Mouse (Mus musculus) cerebellum, postnatal 14 days (tissue): ENCODE data around the gene Olfr427.
A peak's percentile ranks its signal among the peaks of the same experiment; 100 is the strongest.
"Not testable (repeated sequence)": the region's sequence is repeated elsewhere in the genome, so short reads cannot be mapped to it uniquely, and the experiment has no call there.

Source experiments
- DNase-seq, 2 experiments: peaks; one replicate each; pipeline ENCODE4 v3.0.0; 2021; ENCODE audit warnings: mixed read lengths in 2 of 2

Gene Olfr427

DNA sequence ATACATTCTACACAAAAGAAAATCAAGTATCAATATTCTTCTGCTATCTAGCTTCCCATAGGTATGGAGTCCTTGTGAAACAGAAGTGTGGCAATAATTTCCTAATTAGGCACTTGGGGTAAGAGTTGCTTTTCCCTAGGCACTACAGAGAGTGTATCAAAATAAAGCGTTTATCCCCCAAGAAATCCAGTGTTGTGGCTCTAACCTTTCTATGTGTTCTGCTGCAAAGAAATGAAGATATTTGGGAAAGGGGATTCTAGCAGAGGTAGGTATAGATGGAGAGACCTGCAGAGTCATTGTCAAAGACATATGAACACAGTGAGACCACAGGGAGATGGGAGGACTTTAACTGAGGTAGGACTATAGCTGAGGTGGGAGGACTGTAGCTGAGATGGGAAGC, at the start of gene Olfr427:
TSS of gene Olfr427 (plus strand) at position 301 of the 400 bp plus-strand sequence.
- no peak for DNase-seq

DNA sequence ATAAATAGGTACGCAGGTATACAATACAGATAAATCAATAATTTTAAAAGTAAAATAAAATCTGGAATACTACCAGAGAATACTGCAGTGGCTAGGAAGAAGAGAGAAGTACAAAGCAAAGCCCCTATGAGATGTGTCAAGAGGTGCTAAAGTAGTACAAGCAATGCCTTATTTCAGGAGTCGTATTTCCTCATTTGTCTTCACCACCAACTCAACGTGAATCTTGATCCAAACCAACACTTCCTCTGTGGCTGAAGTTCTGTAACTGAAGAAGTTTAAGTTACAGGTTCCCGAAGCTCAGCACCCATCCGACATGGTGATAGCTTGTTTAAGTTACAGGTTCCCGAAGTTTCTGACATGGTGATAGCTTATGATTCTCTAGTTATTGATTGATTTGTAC, 48.5 kb upstream of the Olfr427 start:
- DNase-seq = not testable (repeated sequence)

DNA sequence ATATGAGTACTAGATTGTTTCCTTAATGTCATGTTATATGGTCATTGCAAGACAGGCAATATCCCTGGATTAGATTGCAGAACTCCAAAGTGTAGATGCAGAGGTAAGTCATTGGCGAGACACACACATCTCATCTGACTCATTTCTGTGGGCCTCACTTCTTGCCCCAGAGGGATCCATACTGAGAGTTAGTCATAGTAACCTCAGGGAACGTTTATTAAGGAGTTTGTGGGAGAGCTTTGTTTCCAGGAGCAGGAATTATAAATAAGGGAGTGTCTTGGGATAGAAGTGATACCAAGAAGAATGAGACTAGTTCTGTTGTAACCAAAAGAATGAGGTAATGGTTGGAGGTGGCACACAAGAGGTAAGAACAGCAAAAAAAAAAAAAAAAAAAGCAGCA, 47.8 kb upstream of the Olfr427 start, which contains the start of gene Olfr432:
TSS of gene Olfr432 (plus strand) at position 313 of the 400 bp plus-strand sequence.
- no peak for DNase-seq

DNA sequence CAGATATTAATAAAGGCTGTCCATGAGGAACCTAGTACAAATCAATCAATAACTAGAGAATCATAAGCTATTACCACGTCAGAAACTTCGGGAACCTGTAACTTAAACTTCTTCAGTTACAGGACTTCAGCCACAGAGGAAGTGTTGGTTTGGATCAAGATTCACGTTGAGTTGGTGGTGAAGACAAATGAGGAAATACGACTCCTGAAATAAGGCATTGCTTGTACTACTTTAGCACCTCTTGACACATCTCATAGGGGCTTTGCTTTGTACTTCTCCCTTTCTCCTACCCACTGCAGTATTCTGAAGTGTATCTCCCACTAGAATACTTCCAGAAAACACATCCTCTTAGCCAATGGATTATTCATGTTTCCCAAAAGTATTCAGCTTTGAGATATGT, 47.3 kb upstream of the Olfr427 start:
- not testable (repeated sequence) for DNase-seq

DNA sequence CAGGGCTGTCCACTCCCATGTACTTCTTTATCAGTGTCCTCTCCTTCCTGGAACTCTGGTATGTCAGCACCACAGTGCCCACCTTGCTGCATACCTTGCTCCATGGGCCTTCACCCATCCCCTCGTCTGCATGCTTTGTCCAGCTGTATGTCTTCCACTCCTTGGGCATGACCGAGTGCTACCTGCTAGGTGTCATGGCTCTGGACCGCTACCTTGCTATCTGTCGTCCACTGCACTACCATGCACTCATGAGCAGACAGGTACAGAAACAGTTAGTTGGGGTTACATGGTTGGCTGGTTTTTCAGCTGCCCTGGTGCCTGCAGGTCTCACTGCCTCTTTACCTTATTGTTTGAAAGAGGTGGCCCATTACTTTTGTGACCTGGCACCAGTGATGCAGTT, 46.2 kb upstream of the Olfr427 start:
- no peak for DNase-seq

DNA sequence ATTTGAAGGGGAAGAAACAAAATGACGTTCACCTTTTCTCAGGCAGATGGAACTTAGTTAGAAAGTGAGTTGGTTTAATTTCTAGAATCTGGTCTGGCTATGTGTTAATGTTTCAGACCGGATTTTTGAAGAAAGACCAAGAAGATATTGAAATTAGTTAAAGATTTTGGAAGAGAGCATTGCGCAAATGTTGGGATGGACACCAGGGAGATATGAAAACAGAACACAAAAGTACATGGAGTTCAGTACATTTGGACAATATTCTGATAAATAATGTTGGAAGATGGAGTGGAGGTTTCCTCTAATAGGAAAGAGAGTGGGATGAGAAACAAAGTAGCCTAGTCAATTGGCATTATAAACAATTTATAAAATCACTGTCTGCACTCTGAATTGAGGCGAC, 45.2 kb upstream of the Olfr427 start:
- DNase-seq = no peak

DNA sequence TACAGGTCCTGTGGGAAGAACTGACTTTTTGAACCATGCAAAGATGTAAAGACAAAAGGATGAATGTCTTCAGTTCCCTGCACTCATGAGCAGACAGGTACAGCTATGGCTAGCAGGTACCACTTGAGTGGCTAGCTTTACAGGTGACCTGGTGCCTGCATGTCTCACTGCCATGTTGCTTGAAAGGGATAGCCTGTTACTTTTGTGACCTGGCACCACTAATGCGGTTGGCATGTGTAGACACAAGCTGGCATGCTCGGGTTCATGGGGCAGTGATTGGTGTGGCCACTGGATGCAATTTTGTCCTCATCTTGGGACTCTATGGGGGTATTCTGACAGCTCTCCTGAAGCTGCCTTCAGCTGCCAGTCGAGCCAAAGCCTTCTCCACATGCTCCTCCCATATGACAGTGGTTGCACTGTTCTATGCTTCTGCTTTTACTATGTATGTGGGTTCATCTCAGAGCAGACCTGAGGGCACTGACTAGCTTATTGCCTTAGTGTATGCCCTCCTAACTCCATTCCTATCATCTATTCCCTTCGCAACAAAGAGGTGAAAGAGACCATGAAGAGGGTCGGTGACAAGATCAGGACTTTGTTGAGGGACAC, 44.7 kb upstream of the Olfr427 start:
- DNase-seq = no peak

DNA sequence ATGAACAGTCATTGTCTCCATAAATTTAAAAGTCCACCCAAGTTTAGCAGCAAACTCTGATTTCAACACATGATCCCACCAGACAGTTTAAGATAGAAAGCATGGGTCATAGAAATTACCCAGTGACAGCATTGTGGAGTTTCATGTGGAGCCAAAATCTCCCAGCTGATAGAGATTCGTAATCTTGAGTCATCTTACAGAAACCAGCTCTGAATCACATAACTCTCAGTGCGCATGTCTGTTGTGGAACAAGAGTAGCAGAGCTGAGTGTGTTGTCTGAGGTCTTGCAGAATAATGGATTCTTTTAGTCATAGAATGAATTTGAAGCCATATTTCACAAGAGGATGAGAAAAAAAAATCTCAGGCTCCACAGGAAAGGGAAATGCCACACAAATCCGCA, 43.7 kb upstream of the Olfr427 start:
- no peak for DNase-seq

DNA sequence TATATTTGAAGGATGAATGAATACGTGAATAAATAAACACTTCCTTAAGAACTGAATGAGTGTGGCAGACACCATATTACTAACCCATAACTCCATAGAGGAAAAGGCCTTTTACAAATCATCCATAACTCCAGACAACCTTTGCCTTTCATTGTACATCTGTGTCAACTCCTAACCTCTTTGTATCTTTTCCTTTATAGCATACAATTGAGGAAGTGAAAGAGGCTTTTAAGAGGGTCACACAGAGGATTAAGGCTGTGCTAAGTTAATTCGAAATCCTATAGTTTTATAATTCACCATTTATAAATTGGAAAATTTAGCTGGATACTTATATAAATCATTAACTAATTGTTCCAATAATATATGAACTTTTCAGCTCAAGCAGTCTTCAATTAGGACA, 41.4 kb upstream of the Olfr427 start:
- DNase-seq = no peak

DNA sequence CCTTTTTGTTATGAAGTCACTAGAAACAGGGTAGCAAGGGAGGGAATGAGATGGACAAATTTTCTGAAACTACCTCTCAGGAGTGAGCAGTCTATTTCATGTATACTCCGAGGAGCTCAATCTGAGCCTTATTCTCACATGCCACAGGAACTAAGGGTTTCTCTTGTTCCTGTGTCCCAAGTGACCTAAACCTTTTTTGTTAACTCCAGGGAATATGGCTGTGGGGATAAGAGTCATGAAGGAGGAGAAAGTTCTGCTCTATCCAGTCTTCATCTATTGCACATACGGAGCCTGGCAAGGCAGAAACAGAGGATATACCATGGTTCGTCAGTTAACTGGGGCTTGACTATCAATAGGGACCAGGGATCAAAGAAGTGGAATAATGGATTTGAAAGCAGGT, 30.4 kb upstream of the Olfr427 start, which contains the start of gene Olfr430:
TSS of gene Olfr430 (plus strand) at position 301 of the 400 bp plus-strand sequence.
- DNase-seq = no peak

DNA sequence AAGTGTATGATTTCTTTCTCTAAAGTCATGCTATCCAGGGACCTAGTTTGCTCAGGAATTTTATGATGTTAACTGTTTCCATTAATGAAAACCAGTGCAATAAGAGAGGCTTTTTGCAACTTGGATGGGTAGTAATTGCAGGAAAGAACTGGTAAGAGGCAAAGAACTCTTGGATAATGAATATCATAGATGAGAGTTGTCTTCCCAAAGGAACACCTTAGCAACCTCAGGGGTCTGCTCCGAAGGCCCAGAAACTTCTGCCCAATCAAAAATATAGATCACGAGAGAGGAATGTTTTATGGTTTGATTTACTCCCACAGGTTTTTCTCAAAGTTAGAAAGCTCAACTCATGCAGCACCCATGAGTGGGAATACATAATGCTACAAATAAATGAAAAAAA, 12.7 kb upstream of the Olfr427 start, which contains the start of gene Olfr429:
TSS of gene Olfr429 (plus strand) at position 301 of the 400 bp plus-strand sequence.
- DNase-seq = no peak

DNA sequence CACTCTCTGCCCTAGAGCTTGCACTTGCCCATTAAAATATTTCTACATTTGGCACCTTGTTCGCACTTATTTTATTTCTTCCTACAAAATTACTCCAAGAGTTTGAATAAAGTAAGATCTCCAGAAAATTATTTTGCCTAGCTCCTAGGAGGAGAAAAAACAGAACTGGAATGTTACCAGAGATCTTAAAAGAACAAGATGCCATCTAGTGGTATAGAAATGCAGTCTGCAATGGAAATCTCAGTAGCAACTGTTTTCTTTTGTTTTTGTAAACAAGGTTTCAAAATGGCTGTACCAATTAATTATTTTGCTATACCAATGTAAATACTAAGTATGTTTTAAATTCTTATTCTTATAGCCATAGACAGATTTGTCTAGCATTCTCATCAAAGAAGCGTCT, 7.0 kb downstream of the Olfr427 start:
- DNase-seq = peak in 1 of 2 experiments; percentile 11

DNA sequence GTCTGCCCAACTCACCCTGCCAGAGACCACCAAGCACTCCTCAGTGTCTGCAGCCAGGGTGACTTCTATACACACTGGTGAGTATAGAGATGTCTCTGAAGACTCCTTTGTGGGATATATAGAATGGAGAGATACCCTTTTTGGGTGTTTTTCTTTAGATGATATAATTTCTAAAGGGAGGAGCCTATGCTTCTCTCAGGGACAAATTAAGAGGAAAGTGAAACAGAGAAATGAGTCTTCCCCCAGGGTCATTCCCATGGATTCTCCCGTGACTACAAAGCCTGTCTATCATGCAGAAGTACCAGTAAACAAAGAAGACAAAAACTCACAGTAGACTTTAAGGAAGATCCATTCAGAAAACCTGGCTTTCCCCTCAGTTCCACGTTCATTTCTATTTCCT, 24.4 kb downstream of the Olfr427 start, which contains the start of gene Olfr231:
TSS of gene Olfr231 (minus strand) at position 101 of the 400 bp plus-strand sequence.
- no peak for DNase-seq

DNA sequence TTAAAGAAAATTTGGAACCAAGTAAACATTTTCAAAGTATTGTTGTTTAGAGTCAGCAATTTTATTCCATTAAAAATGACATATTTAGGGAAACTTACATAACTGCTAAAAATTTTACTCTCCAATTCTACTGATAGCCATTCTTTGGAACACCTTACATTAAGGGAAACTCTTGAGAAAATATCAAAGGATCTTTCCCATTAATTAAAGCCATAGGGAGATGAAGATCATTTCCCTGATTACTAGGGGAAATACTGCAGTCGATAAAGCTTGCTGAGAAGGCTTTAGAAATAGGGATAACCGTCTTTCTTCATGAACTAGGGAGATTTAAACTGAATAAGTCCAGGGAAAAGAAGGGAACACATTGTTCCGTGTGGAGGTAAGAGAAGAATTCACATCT, 34.5 kb downstream of the Olfr427 start, which contains the start of gene Olfr424:
TSS of gene Olfr424 (plus strand) at position 301 of the 400 bp plus-strand sequence.
- no peak for DNase-seq

DNA sequence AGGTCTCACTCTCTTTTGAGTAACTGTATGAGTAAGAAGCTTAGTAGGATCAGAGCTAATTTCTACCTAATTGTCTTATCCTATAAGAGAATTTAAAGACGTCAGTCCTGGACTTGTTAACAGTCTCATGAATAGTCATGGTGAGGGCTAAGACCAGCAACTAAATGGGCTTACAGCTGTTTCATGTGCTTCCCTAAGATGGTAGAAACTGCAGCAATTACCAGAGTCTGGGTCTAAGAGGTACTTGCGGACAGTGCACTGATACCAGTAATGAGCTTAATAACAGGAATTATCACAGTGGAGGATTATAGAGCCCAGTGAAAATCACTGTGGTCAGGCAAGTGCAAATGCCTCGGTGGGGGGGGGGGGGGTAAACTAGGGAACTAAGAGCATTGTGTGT, 35.3 kb downstream of the Olfr427 start:
- no peak for DNase-seq

DNA sequence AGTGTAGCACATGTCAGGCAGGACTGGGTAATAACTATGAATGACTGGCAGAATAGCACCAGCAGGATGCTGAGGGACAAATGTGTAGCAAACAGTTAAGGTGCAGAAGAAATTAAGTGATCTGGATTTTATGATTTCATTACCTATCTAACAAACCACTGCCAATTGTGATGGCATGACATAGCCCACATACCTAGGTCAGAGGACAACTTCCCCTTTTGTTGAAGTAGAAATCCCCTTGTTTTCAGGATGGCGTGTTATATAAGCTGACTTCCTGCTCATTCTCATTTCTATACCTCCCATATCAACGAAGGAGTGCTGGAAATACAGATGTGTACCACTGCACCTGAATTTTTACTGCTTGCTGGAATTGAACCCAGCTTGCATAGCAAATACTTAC, 44.7 kb downstream of the Olfr427 start:
- no peak for DNase-seq

DNA sequence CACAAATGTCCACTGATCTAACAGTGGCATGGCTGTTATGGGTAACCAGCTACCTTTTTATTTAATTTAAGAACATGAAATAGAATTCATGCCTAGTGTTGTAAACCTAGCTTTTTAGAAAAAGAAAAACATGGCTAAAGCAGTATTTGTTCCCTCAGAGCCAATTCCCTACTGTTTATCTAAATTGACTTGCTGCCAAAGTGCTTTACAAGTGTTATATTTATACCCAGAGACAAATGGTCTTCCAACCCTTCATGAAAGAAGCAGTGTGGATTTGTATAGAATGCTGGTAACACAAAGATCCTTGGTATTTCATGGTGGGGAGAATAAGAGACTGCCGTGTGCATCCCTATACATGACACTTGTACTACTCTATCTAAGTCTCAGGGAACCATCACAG, 50.0 kb downstream of the Olfr427 start:
- no peak for DNase-seq

DNA sequence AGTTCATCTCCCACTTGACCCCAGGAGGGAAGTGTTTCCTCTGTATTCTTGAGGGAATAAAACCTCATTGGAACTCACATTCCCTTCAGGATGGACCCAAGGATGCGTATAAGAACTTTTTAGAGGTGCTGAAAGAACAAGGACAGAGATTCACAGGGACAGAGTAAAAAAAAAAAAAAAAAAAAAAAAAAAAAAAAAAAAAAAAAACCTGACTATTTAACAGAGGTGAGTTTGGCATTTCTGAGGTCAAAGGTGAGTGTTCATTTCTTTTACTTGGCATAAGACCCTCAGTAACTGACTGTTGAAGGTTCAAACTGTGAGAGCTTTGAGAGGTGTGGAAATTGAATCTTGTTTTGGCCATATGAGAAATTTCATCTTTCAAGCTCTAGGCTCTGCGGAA, 52.6 kb downstream of the Olfr427 start:
- DNase-seq = no peak
